Mouse (Mus musculus) heart, embryonic 14.5 days (tissue): ENCODE data around the gene Tet3. TPM values are rescaled to one million over a fixed set of nuclear protein-coding genes. Genes with fewer than 3 reads are reported as not detected.

Source experiments
- ATAC-seq: fragments of 200-750 bp; cut with Nextera tagmentation; 2 replicates; pipeline ENCODE4 v1.8.0; 2017; ENCODE audit warnings: low read depth, moderate TSS enrichment; ENCODE audit not compliant: insufficient number of reproducible peaks, insufficient read depth, low FRiP score
- H3K27ac ChIP-seq, 2 experiments: fragments of 200-500 bp in 1 of 2; fragments of 300-500 bp in 1 of 2; sonication (generic) in 1 of 2; replicated peaks in 1 of 2; 2 replicates each; pipeline ENCODE4 v1.5.1; 2012 to 2014; ENCODE audit warnings: low read depth in 2 of 2, low read length in 2 of 2, control low read depth in 1 of 2, mild to moderate bottlenecking in 1 of 2, mixed read lengths in 1 of 2; ENCODE audit not compliant: control insufficient read depth in 1 of 2, insufficient read depth in 1 of 2
- H3K27me3 ChIP-seq: fragments of 300-500 bp; sonication (generic); 2 replicates; pipeline ENCODE4 v1.6.1; 2014; ENCODE audit warnings: mild to moderate bottlenecking, low read length, control low read depth; ENCODE audit not compliant: control insufficient read depth, insufficient read depth
- H3K36me3 ChIP-seq: fragments of 300-500 bp; sonication (generic); 2 replicates; pipeline ENCODE4 v1.6.1; 2014; ENCODE audit warnings: mild to moderate bottlenecking, control low read depth, low read length, mixed read lengths; ENCODE audit not compliant: control insufficient read depth, insufficient read depth
- H3K4me1 ChIP-seq, 2 experiments: fragments of 200-500 bp in 1 of 2; fragments of 300-500 bp in 1 of 2; sonication (generic) in 1 of 2; 2 replicates each; pipeline ENCODE4 v1.6.1; 2012 to 2014; ENCODE audit warnings: low read length in 2 of 2, control low read depth in 1 of 2, mixed read lengths in 1 of 2; ENCODE audit not compliant: control insufficient read depth in 2 of 2, insufficient read depth in 2 of 2
- H3K4me2 ChIP-seq: fragments of 300-500 bp; sonication (generic); 2 replicates; pipeline ENCODE4 v1.6.1; 2014; ENCODE audit warnings: mild to moderate bottlenecking, low read length
- H3K4me3 ChIP-seq, 2 experiments: fragments of 200-500 bp in 1 of 2; fragments of 300-500 bp in 1 of 2; sonication (generic) in 1 of 2; 2 replicates each; pipeline ENCODE4 v1.5.1; 2012 to 2014; ENCODE audit warnings: low read length in 2 of 2, mild to moderate bottlenecking in 2 of 2, control low read depth in 1 of 2, low read depth in 1 of 2, moderate library complexity in 1 of 2; ENCODE audit not compliant: control insufficient read depth in 1 of 2, insufficient read depth in 1 of 2
- H3K9ac ChIP-seq: fragments of 300-500 bp; sonication (generic); 2 replicates; pipeline ENCODE4 v1.6.1; 2014; ENCODE audit warnings: mild to moderate bottlenecking, low read length
- H3K9me3 ChIP-seq: fragments of 300-500 bp; sonication (generic); 2 replicates; pipeline ENCODE4 v1.6.1; 2016; ENCODE audit warnings: low read length, control low read depth; ENCODE audit not compliant: control insufficient read depth
- WGBS: fragments of 180-500 bp; shearing (Covaris S2); extraction: QIAGEN DNeasy Blood & Tissue Kit; methylation state at CpG from one replicate; pipeline ENCODE4 v1.1.7; 2014; 5-methylcytosine and 5-hydroxymethylcytosine counted together
- polyA plus RNA-seq: library from polyadenylated mRNA; unstranded; fragments of >200 nt; fragmentation: Nextera tagmentation; extraction: Ambion mirVana; gene quantifications from 2 replicates; pipeline ENCODE4 v1.2.1, GENCODE M21; 2014

Gene Tet3
- polyA plus RNA-seq, 1 experiment from 2014 or later, result 28.9 TPM

DNA sequence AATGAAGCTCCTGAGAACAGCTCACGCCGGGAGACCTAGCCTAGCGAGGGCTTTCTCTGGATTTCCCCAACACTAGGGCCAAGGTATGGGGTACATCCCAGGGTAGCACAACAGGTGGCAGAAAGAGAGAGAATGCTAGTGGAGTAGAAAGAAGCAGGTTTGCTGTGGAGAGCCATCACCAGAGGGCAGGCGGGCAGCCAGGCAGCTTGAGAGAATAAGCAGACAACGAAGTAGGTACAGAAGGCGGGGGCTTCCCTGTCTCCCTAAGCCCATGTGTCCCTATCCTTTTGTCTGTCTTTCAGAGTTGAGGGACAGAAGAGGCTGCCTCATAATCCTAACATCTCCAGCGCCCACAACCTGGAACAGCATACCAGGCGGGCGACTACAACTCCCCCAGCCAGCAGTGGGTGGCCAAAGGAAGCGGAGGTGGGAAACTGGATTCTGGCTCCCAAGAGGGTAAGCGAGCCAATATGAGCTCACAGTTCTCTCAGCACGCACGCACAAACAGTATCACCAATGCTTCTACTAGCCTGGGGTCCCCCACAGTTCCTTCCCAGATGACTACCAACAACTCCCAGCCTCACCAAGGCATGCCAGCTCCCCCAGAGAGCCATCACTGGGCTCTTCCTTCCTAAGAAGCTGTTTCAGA is 19.6 kb downstream of the Tet3 start:
- peak overlapping the region; percentile 88 for H3K9ac ChIP-seq
- H3K4me3 ChIP-seq, result no peak overlapping the region
- H3K36me3 ChIP-seq, result peaks cover 32% of the 10 kb centered on the region
- 79% methylated on average over 13 of the region's 13 CpGs for WGBS
- no peak for ATAC-seq
- no peaks in the 10 kb centered on the region for H3K9me3 ChIP-seq
- peaks cover 42 to 68% of the 10 kb centered on the region in 2 experiments for H3K4me1 ChIP-seq
- H3K27me3 ChIP-seq, result no peaks in the 10 kb centered on the region
- H3K27ac ChIP-seq, result peak overlapping the region in 1 of 2 experiments; percentile 41; a peak in 1 of 4 replicates
- peak overlapping the region; percentile 89 for H3K4me2 ChIP-seq

DNA sequence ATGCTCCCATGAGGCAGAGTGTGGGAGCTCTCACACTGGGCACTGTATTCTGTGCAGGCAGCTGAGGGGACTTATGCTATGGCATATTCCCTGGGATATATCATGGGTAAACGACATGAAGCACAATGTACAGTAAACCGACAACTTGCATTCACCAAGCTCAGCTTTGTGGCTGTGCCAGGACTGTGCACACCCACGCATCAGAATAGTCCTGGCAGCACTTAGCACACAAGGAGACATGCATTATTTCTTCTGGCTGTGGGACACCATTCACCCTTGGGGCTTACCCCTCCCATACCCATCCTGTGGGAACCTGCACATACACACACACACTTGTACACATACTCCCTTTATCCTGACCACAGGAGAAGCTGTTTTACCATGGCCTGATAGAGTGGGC is 20.3 kb downstream of the Tet3 start:
- H3K9me3 ChIP-seq, result no peaks in the 10 kb centered on the region
- H3K4me3 ChIP-seq, result no peak overlapping the region
- no peak overlapping the region for H3K4me2 ChIP-seq
- peaks cover 33% of the 10 kb centered on the region for H3K36me3 ChIP-seq
- H3K4me1 ChIP-seq, result peaks cover 41 to 68% of the 10 kb centered on the region in 2 experiments
- H3K27ac ChIP-seq, result no peak overlapping the region
- ATAC-seq, result no peak
- 77% methylated on average over 3 of the region's 3 CpGs for WGBS
- no peaks in the 10 kb centered on the region for H3K27me3 ChIP-seq
- no peak overlapping the region; the same call in 1 of the 2 replicates for H3K9ac ChIP-seq

DNA sequence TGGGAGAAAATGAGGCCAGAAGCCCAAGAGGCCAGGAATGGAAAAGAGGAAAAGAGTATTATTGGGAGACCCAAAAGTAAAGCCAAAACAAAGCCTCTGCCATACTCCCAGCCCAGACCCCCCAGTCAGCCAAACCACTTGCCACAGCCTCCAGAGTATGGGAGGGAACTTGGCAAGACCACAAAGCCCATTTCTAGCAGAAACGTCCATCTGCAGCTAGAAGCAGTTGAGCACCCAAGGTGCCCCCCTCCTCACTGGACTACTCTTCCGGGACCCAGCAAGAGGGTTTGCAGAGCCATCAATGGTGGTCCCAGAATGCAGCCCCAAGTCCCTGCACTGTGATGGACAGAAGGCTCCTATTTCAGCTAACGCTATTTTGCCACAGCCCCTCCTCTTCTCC is 21.1 kb downstream of the Tet3 start:
- WGBS, result 71% methylated on average over 3 of the region's 3 CpGs
- Histone ChIP-seq H3K4me3 (no peak overlapping the region), H3K4me2 (no peak overlapping the region), H3K36me3 (peaks cover 41% of the 10 kb centered on the region), H3K9me3 (no peaks in the 10 kb centered on the region), H3K27me3 (no peaks in the 10 kb centered on the region), H3K4me1 (peaks cover 36 to 65% of the 10 kb centered on the region in 2 experiments), H3K27ac (no peak overlapping the region), H3K9ac (no peak overlapping the region)
- ATAC-seq, result no peak

DNA sequence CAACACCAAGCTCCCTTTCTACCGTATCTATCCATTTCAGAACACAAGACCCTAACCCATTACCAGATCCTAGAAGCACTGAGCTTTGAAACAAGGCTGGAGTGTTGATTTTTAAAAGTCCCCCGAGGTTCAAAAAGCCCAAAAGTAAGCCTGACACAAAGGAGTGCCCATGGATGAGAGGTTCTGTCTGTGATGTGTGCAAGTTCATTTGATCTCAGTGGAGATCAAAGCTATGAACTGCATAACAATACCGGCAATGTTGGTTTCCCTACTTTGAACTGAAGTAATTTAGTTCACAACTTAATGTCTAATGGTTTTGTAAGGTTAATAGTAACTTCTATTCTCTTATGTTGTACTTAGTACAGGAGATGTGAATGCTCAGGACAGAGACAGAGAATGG is 21.7 kb downstream of the Tet3 start:
- ATAC-seq, result no peak
- no peak overlapping the region for H3K4me2 ChIP-seq
- 88% methylated on average over 3 of the region's 3 CpGs for WGBS
- peaks cover 46% of the 10 kb centered on the region for H3K36me3 ChIP-seq
- H3K27me3 ChIP-seq, result no peaks in the 10 kb centered on the region
- H3K4me3 ChIP-seq, result no peak overlapping the region
- H3K9me3 ChIP-seq, result no peaks in the 10 kb centered on the region
- peaks cover 31 to 60% of the 10 kb centered on the region in 2 experiments for H3K4me1 ChIP-seq
- H3K27ac ChIP-seq, result no peak overlapping the region
- no peak overlapping the region for H3K9ac ChIP-seq

DNA sequence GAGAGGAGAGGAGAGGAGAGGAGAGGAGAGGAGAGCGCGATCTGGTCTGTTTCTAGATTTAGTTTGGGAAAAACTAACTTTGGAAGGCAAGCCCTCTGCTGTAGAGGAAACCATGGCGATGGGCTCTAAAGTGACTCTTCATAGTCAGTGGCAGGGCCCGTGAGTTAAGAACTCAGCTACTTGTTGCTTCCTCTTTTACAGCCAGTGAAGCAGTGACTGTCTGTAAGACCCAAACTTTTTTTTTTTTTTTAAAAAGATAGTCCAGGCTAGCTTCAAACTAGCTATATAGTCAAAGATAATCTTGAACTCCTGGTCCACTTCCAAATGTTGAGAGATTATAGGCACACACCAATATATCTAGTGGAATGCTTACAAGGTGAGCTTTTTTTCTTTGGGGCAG is 22.3 kb downstream of the Tet3 start:
- H3K27ac ChIP-seq, result no peak overlapping the region
- ATAC-seq, result no peak
- no peaks in the 10 kb centered on the region for H3K27me3 ChIP-seq
- no peak overlapping the region for H3K9ac ChIP-seq
- H3K4me2 ChIP-seq, result no peak overlapping the region
- no peak overlapping the region for H3K4me3 ChIP-seq
- peaks cover 47% of the 10 kb centered on the region for H3K36me3 ChIP-seq
- peaks cover 30 to 54% of the 10 kb centered on the region in 2 experiments for H3K4me1 ChIP-seq
- WGBS, result 73% methylated on average over 4 of the region's 4 CpGs
- no peaks in the 10 kb centered on the region for H3K9me3 ChIP-seq

DNA sequence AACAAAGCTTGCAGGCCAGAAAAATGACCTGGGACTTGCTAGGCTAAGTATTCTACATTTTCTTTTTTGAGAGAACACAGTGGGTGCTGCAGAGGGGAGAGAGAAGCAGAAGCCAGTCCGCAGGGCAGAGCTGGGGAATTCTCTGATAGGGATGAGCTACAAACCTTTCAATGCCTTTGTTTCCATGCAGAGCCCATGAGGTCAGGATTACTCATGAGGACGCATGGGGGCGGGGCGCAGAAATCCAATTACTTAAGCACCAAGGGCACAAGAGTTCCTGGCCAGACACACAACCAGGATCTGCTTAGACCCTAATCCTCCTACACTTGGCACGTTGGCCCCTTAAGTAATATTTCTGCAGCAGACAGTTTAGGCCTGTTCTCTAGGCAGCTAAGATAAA is 23.7 kb downstream of the Tet3 start:
- Histone ChIP-seq H3K9ac (no peak overlapping the region), H3K4me2 (no peak overlapping the region), H3K27ac (no peak overlapping the region), H3K27me3 (no peaks in the 10 kb centered on the region), H3K36me3 (peaks cover 49% of the 10 kb centered on the region), H3K4me1 (peaks cover 25 to 55% of the 10 kb centered on the region in 2 experiments), H3K4me3 (no peak overlapping the region), H3K9me3 (no peaks in the 10 kb centered on the region)
- no peak for ATAC-seq
- 44% methylated on average over 5 of the region's 5 CpGs for WGBS

DNA sequence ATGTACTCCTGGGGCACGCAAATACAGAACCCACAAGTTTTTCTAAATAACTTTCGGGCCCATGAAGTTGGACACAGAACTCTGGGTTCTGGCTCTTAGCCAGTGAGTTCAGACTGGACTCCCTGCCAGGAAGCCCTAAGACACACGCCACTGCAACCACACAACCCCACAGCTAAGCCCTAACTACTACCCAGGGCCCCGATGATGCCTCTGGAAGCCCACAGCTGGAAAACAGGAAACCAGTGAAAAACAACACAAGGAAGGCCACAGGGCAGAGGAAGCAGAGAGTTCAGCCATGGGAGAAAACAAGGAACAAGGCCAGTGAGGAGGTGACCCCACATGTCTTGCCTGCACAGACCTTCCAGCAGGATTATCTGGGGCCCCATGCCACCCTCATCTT is 25.3 kb downstream of the Tet3 start:
- Histone ChIP-seq H3K9me3 (no peaks in the 10 kb centered on the region), H3K27ac (no peak overlapping the region), H3K4me3 (no peak overlapping the region), H3K36me3 (peaks cover 47% of the 10 kb centered on the region), H3K9ac (no peak overlapping the region), H3K4me2 (no peak overlapping the region), H3K27me3 (no peaks in the 10 kb centered on the region), H3K4me1 (peaks cover 15 to 42% of the 10 kb centered on the region in 2 experiments)
- no peak for ATAC-seq
- 86% methylated on average over 4 of the region's 4 CpGs for WGBS

DNA sequence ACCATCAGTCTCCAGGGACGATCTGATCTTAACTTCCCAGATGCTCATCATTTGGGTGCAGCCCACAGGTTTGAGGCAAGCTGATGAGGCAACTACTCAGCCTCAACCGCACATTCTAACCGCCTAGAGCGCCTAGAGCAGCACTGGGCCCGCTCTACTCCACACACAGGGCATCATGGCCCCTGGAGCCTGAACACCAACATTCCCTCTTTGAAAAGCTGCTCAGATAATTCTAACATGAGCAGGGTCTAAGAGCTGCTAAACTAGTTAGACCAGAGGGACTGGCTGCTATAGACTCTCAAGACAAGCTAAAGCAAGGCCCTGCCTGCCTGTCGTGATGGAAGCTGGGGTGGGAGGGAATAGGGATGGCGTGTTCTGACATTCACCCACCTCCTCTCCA is 25.9 kb downstream of the Tet3 start:
- peaks cover 41% of the 10 kb centered on the region for H3K36me3 ChIP-seq
- no peak for ATAC-seq
- no peak overlapping the region for H3K27ac ChIP-seq
- H3K9ac ChIP-seq, result no peak overlapping the region
- H3K4me1 ChIP-seq, result peaks cover 20 to 44% of the 10 kb centered on the region in 2 experiments
- H3K4me3 ChIP-seq, result no peak overlapping the region
- H3K27me3 ChIP-seq, result no peaks in the 10 kb centered on the region
- 88% methylated on average over 7 of the region's 7 CpGs for WGBS
- H3K9me3 ChIP-seq, result no peaks in the 10 kb centered on the region
- no peak overlapping the region for H3K4me2 ChIP-seq
